Mouse (Mus musculus) frontal cortex, adult (tissue): Measurements from ENCODE around the gene Bnip3.

Experiments used
- ATAC-seq: cut with Nextera tagmentation; 2 replicates; pipeline ENCODE4 v1.9.2; 2017; ENCODE audit warnings: mild to moderate bottlenecking, moderate library complexity, mixed read lengths; ENCODE audit not compliant: low TSS enrichment

The Bnip3 gene

DNA sequence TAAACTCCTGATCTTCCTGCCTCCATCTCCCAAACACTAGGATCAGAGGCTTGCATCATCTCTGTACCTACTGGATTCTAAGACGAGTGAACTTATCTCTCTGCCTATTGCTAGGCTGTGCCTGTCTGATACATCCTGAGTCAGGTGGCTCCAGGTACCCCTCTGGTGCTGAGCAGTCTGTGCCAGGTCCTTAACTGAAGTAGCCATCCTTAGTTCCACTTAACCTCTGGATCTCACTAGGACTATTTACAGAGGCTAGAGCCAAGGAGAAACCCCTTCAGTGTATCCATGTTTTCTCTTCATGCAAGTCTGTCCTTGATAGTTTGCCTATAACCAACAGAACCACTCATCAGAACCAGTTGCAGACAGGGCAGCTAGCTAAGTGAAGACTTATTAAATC is 2.9 kb downstream of the Bnip3 start:
- ATAC-seq: no peak

DNA sequence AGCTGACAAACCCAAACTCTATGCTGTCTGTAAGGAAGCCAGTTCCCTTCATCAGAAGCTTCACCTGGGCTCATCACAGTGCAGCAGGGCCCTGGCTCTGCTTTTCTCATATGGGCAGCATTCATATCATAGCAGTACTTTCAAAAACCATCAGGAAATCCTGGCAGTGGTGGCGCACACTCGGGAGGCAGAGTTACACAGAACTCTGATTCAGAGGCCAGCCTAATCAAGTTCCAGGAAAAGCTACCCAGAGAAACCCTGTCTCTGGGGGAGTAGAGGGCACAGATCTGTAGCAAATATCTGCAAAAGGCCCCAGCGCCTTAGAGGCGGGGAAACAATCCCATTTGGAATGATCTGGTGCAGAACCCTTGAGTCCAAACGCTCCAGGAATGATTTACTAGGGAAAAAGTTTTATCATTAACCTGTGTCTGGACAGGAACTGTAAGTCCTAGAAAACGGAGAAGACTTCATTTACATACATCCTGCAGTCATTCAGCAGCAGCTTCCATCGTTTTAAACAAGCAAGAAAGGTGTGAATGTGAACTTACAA is 5.4 kb downstream of the Bnip3 start:
- ATAC-seq: no peak

DNA sequence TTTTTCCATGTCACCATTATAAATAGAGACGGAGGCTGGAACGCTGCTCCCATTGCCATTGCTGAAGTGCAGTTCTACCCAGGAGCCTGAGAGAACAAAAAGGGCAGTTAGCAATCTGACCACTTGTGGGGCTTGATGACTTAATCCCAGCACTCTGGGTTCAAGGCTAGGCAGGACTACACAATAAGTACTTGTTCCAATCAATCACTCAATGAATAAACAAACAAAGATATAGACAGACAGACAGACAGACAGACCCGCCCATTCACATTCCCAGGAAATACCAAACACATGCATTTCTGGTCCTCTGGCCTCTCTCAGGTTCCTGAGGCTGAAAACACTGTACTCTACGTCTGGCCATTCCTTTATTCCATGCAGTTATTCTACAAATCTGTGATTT is 10.6 kb downstream of the Bnip3 start:
- no peak for ATAC-seq

DNA sequence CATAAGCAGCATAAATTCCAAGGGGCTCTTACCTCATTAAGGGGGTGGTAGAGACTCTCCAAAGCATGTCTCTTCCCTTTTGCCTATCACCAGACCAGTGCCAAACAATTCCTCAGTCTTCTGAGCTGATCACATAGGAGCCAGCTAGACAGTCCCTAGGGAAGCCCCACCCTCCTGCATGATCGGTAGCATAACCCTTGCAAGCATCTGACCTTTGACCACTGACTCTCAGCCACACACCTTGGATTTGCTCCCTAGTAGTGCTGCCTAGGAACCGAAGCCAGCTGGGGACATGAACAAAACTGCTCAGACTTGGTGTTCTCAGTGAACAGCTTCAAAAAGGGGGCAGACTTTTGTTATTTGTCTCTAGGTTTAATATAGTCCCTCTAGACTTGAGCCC is 11.2 kb downstream of the Bnip3 start:
- ATAC-seq: no peak

DNA sequence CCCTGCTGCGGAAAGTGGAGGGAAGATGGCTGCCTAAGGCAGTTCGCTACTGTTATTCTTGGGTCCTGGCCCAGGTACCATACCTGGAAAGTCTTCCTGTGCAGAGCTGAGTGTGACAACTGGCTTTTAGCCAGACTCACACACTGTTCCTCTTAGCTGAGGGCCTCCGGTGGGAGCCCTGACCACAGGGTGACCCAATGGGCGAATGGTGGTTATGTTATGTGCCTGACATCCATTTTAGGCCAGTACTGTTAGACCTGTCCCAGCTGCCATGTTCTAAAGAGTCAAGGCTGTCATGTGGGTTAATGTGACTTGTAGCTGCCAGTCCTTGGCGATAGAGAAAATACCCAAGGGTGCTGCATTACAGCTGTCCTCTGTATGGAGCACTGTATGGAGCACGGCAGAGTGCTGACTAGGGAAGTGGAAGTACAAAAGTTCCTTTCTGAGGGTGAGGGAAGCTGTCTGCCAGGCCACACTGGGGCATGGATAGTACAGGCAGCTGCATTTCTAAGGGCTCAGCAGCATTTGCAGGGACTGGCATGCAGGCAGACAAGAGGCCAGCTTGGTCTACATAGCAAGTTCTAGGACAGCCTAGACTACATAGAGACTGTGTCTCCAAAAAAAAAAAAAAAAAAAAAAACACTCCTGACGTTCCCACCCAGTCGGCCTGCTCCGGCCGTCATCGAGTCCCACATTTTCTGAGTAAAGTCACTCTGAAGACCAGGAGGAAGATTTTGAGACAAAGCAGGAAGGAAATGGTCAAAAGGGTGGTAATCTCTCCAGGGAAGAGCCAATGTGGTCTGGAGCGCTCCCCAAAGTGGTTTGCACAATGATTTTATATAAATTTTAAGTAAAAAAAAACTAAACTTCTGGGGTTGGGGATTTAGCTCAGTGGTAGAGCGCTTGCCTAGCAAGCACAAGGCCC is 23.7 kb downstream of the Bnip3 start:
- ATAC-seq: peak; percentile 22; the same call in 1 of the 2 replicates

DNA sequence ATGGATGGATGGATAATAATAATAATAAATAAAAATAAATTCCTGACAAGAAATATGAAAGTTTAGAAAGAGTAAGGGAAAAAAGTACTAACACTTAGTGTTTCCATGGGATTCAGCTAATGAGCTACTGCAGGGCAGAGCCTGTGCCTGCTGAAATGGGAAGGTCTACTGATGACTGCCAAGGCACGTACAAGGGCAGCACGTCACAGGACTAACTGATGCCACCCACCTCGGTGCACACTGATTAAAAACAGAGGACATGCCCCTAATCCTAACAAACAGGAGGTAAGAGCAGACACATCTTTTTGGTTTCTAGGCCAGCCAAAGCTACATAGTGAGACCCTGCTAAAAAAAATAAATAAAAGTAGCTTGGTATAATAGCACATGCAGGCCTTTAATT is 25.6 kb downstream of the Bnip3 start:
- ATAC-seq: no peak

DNA sequence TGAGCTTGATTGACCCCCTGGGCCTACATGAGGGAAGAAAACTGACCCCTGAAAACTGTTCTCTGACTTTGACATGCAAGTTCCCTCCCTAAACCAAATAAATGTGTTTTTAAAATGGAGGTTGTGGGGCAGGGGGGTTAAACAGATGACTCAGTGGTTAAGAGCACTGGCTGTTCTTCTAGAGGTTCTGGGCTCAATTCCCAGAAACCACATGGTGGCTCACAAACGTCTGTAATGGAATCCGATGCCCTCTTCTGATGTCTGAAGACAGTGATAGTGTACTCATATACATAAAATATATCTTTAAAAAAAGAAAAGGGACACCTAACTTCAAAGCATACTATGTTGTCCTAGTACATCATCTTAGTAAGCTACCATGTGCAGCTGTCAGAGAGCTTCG is 34.3 kb downstream of the Bnip3 start:
- no peak for ATAC-seq

DNA sequence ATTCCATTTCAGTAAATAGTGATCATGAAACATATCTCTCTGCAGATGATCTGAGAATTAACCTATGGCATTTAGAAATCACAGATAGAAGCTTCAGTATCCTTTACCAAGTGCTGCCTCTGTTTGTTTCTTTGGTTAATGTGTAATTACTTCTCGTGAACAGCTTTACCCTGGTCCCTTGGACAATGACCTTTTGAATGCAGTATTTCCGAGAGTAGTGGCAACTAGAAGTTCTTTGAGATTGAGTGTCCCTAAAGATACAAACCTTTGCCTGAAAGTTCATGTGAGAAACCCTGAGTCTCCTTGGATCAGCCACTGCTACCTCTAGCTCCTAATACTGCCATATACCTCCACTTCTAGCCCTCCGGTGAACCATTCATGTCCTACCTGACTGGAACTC is 36.4 kb downstream of the Bnip3 start:
- ATAC-seq: no peak

DNA sequence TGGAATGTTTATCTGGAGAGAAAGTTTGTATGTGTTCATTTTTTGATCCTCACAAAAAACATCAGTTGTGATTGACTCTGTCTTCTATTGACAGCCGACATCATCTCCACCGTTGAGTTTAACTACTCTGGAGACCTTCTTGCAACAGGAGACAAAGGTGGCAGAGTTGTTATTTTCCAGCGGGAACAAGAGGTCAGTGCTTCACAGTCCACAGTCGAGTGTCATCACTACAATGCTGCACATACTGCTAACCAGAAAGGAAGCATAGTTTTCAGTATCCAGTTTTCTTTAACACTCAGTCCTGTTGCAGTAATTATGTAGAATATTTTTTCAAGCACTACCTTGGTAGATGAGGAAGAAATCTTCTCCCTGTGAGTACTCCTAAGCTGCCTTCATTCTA is 41.0 kb downstream of the Bnip3 start:
- no peak for ATAC-seq

DNA sequence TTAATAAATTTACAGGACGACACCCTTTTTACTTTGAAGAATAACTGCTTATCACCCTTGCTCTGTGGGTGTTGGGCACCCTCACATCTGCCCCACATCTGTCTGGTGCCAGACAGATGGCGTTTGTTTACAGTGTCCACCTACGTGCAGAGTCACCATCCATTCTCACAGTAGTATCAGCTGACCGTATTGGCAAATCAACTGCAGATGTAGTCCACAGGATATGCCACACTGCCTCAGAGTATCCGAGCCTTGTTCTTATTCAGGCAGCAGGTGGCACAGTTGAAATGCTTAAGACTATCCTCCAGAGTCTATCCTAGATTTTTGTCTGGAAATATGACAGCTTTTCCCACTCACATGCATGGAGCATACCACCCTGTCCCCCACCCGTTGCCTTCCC is 42.0 kb downstream of the Bnip3 start:
- ATAC-seq: peak; percentile 67; the same call in 1 of the 2 replicates

DNA sequence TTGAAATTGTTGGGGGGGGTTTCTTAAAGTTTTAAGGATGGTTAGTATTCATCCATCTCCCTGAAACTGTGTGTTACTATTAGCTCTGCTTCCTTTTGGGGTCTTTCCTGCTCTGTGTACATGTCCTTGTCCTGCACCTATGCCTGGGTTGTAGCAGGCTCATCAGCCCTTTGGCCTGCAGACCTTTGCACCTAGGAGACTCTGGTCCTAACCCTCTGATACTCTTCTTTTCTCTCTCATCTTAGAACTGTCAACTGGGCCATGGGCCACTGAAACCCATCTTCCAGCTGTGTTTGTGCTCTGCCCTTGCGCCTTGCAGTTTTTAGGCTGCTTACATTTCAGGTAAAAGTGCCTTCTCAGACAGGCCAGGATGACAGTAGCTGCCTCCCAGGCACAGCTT is 44.5 kb downstream of the Bnip3 start:
- ATAC-seq: no peak

DNA sequence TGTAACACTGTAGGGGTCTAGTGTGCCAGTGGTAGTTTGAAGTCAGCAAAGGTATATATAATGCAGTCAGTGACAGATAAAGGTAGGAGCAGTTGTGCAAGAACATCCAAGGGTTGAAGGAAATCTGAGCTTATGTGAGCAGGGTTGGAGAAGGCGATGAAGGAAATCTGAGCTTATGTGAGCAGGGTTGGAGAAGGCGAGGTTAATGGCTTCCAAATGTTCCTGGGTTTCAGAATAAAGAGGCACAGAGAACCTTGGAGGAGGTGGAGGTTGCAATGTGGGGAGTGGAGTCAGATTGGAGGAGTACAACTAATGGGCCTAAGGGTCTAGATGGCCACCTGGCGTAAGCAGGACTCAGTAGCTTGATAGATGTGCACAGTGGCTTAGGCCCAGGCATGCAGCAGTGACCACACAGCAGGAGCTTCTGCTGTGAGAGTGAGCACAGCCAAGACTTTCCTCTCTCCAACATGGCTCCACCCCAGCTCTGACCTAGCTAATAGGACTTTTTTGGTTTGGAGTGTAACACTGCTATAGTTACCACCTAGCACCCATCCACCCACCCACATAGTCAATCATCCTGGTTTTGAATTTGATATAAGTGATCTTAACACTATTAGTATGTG is 45.3 kb downstream of the Bnip3 start:
- no peak for ATAC-seq

DNA sequence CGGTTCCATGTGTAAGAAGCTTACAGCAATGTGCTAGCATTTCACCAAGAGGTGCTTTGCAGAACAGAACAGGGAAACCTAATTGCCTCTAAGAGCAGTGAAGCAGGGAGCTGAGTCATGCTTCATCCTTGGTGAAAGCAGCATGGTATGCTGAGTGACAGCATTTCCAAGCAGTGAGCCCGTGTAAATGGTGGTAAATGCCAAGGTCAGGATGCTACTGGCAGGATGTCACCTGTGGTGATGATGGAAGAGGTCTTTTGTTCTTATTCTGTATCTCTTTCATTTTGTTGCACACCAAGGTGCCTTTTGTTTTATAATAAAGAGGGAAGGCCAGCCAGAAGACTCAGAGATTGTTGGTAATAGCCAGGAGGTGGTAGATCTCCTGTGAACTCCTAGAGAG is 52.6 kb downstream of the Bnip3 start:
- no peak for ATAC-seq

DNA sequence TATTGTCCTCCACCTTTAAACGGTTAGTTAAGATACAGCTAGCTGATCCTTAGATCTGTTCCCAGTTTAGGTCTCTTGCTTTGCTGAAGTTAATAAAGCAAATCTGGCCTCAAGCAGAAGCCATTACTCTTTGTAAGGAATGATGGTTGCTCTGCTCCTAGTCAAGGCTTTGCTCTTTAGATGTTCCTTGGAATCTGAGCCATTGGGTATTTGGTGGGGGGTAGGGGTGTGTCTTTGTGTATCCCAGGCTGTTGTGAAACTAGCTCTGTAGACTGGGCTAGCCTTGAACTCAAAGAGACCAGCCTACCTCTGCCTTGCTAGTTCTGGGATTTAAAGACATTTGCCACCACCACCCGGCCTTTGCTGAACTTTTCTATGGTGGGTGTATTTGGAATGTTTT is 55.1 kb downstream of the Bnip3 start:
- no peak for ATAC-seq

DNA sequence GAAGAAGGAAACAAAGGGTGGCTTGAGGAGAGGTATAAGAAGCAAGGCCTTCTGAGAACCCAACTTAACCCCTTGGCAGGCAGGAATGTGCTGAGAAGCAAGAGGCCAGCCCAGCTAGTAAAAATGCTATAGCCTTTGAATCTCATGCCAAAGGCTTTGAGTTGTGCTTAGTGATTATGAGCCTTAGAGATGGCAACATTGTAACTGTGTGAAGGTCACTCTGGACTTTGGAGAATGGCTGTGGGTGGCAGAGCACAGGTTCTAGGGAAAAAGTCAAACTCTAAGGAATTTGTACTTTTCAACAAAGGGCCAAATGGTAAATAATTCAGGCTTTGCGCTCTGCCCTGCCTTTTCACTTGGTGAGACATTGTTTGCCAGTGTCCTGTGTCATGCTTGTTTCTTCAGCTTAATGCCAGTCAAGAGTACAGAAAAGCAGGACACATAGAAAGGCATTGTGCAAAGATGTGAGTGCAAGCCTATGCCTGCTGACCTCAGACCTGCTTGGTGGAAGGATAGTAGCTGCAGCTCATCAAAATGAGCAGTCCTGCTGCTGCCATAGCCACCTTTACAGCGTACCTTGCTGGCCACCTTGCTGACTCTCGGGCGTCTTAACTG is 55.8 kb downstream of the Bnip3 start:
- no peak for ATAC-seq

DNA sequence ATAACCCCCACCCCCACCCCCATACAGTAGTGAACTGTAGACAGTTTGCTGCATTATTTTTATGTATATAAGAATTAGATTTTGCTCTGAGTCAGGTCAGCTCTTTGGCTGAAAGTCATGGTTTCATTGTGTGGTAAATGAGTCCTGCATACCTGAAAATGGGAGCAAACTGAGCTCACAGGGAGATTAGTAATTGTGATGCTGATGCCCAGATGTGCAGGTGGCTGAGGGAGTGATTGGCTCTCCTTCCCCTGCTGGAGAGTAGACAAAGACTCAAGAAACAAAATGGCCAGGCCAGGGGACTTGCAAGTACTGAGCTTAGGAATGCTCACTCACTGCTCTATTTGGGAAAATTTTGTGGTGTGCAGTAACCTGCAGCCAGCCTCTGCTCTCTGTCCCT is 59.2 kb downstream of the Bnip3 start:
- ATAC-seq: no peak

DNA sequence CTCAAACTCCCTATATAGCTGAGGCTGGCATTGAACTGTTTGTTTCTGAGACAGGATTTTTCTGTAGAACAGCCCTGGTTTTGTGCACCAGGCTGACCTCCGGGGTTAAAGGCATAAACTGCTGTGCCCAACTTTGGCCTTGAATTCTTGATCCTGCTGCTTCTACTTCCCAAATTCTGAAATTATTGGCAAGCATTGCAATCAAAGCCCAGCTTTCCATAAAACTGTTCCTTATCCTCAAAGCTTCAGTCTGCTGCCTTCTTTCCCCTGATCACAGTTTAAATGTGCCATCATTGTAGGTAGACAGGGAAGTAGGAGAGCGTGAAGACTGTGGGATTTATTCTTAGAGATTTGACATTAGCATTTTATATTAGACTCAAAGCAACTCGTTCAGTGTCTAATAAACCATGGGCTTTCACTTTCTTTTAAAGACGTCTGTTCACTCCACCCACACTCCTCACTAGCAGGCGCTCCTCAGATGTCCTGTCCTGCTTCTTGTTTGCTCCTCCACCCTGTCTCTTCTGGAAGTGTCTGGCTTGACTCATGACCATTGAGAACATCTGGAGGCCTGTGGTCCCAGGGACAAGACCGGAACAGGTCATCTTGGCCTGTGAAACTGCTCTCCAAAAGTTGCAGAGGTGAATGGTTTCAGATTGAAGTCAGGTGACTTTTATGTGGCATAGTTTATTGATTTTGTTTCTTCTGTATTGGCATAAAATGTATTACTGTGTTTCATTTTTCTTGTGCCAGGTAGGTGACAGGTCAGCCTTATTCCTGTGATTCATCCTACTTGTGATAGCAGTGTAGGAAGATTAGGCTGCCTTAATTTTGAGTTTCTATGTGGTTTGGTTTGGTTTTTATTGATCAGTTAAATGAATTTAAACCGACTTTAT is 61.0 kb downstream of the Bnip3 start:
- ATAC-seq: no peak

DNA sequence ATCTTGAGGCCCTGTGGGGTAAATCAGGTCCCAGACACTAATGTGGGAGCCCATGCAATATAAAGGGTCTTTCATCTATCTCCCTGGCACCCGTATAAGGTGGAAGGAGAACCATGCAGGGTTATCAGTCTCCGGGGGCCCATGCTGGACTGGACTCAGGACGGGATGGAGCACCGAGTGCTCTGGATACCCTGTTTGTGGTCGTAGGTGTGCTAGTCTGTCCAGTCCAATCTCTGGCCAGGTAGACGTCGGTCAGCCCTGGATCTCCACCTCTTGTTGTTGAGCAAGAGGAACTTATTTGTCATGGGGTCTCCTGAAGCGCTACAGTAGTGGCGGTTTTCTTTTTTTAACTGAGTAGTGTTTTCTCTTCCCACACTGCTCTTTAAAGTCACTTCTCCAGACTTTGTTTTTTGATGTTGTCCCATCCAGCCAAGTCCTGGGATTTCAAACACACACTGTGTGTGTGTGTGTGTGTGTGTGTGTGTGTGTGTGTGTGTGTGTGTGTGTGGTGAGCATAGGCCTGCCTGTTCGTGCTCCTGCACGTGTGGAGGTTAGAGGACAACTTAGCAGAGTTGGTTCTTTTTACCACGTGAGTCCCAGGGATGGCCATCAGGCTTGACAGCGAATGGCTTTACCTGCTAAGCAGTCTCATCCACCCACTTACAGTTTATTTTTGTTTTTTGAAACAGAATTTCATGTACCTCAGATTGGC is 61.8 kb downstream of the Bnip3 start:
- no peak for ATAC-seq

DNA sequence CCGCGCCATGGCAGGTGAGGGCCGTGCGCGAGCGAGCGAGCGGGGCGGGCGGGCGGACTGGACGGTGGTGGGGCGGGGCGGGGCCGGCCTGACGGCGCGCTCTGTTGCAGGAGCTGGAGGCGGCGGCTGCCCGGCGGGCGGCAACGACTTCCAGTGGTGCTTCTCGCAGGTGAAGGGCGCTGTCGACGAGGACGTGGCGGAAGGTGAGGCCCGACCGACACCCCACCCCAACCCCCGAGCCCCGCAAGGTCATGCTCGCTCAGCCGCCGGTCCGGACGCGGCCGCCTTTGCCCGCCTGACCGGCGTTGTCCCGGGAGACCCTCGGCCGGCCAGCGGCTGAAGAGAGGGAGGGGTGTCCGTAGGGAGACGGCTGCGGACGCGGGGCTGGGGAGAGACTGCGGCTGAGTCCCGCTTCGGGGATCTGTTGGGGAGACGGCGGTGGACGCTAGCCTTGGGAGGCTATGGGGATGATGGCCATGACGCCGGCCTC is 62.8 kb downstream of the Bnip3 start:
- ATAC-seq: peak; percentile 13

DNA sequence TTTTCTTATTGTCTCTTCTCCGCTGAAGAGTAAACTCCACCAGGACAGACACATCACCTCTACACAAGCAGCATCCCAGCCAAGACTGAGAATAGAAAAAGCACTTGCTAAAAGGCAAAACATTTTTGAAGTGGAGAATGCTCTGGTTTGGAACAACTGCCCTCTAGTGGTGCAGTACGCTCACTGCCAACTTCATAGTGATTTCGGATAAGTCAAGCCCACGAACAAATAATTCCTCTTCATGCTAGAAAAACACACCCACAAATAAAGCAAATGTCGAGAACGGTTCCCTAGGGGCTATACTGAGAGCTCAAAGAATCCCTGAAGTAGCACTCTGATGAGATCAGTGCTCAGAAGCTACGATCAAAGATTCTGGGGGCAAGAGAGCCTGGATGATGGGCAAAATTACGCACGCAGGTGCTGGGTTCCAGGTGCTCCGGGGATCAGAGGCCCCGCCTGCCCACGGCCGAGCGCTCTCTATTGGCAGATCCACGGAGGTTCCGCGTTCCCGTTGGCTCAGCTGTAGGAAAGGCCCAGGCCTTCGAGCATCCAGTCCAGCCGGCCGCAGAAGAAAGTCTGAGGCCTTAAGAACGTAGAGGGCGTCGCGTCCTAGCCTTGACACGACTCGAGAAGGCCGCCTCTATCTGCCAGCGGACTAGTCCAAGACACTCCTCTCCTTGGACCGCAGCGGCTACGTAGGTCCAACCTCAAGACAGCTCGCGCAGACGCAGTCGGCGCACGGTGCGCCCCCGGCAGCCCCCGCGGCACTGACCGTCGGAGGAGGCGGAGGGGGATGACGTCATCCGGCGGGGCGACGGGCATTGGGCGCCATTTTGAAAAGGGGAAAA is 63.6 kb downstream of the Bnip3 start, which contains the start of the genes Ppp2r2d and Mapk1ip1:
Gene Ppp2r2d (plus strand): TSS at position 536 of the 848 bp plus-strand sequence.
Gene Mapk1ip1 (minus strand): TSS at position 730 of the 848 bp plus-strand sequence.
- peak; percentile 86 for ATAC-seq
